Mouse (Mus musculus) liver, embryonic 16.5 days (tissue): Measurements from ENCODE around the gene 4930432K21Rik. TPM values are rescaled to one million over a fixed set of nuclear protein-coding genes. Genes with fewer than 3 reads are reported as not detected.

Experiments
- ATAC-seq: fragments of 200-750 bp; cut with Nextera tagmentation; 2 replicates; pipeline ENCODE4 v1.8.0; 2017; ENCODE audit warnings: low read depth, mild to moderate bottlenecking, moderate number of reproducible peaks, moderate library complexity
- H3K27ac ChIP-seq: fragments of 300-500 bp; sonication (generic); 2 replicates; pipeline ENCODE4 v1.5.1; 2014; ENCODE audit warnings: mild to moderate bottlenecking, low read length
- H3K27me3 ChIP-seq: fragments of 300-500 bp; sonication (generic); 2 replicates; pipeline ENCODE4 v1.6.1; 2014; ENCODE audit warnings: low read depth, low read length, mixed read lengths; ENCODE audit not compliant: control insufficient read depth, insufficient read depth
- H3K36me3 ChIP-seq: fragments of 300-500 bp; sonication (generic); 2 replicates; pipeline ENCODE4 v1.6.1; 2014; ENCODE audit warnings: mild to moderate bottlenecking; ENCODE audit not compliant: control insufficient read depth, insufficient read depth
- H3K4me1 ChIP-seq: fragments of 300-500 bp; sonication (generic); 2 replicates; pipeline ENCODE4 v1.6.1; 2014; ENCODE audit warnings: low read depth, low read length, mixed read lengths; ENCODE audit not compliant: control insufficient read depth
- H3K4me2 ChIP-seq: fragments of 300-500 bp; sonication (generic); 2 replicates; pipeline ENCODE4 v1.6.1; 2014; ENCODE audit warnings: low read depth, low read length, mixed read lengths
- H3K4me3 ChIP-seq: fragments of 300-500 bp; sonication (generic); 2 replicates; pipeline ENCODE4 v1.5.1; 2014; ENCODE audit warnings: low read depth, mild to moderate bottlenecking, low read length
- H3K9ac ChIP-seq: fragments of 300-500 bp; sonication (generic); 2 replicates; pipeline ENCODE4 v1.6.1; 2014; ENCODE audit warnings: low read depth, low read length
- H3K9me3 ChIP-seq: fragments of 300-500 bp; sonication (generic); replicated peaks from 2 replicates; pipeline ENCODE4 v1.6.1; 2016; ENCODE audit warnings: low read length; ENCODE audit not compliant: control insufficient read depth
- WGBS: fragments of 180-500 bp; shearing (Covaris S2); extraction: QIAGEN DNeasy Blood & Tissue Kit; methylation state at CpG from one replicate; pipeline ENCODE4 v1.1.7; 2014; ENCODE audit not compliant: insufficient replicate concordance; 5-methylcytosine and 5-hydroxymethylcytosine counted together
- polyA plus RNA-seq: library from polyadenylated mRNA; unstranded; fragments of >200 nt; fragmentation: Nextera tagmentation; extraction: Ambion mirVana; gene quantifications from 2 replicates; pipeline ENCODE4 v1.2.1, GENCODE M21; 2015

Gene 4930432K21Rik
- polyA plus RNA-seq, 1 experiment from 2014 or later = 0.26 TPM

DNA sequence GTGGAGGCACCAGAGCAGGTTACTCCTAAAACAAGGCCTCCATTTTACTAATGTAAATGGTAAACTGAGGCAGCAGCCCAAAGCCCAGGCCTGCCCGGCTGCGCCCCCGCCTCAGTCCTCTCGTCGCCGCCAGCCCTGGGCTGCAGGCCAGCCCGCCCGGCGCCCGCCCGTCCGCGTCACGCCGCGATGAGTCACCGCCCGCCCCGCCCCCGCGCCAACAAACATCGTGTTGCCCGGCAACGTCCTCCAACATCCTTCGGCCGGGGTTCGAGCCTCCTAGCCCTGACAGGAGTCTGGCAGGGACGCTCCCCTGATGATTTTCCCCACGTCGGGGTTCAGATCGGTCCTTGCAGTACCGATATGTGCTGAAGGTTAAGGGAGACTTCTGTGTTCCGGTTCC is 44.7 kb downstream of the 4930432K21Rik start:
- peak overlapping the region; percentile 48 for H3K4me3 ChIP-seq
- peak overlapping the region; percentile 34; the same call in 1 of the 2 replicates for H3K27ac ChIP-seq
- WGBS = 2% methylated on average over 31 of the region's 33 CpGs
- no peaks in the 10 kb centered on the region for H3K9me3 ChIP-seq
- peak overlapping the region; percentile 65 for H3K4me2 ChIP-seq
- ATAC-seq = peak; percentile 69
- no peaks in the 10 kb centered on the region for H3K36me3 ChIP-seq
- H3K9ac ChIP-seq = peak overlapping the region; percentile 13
- H3K27me3 ChIP-seq = peaks cover 4% of the 10 kb centered on the region; the same call in 1 of the 2 replicates
- H3K4me1 ChIP-seq = peaks cover 18% of the 10 kb centered on the region

DNA sequence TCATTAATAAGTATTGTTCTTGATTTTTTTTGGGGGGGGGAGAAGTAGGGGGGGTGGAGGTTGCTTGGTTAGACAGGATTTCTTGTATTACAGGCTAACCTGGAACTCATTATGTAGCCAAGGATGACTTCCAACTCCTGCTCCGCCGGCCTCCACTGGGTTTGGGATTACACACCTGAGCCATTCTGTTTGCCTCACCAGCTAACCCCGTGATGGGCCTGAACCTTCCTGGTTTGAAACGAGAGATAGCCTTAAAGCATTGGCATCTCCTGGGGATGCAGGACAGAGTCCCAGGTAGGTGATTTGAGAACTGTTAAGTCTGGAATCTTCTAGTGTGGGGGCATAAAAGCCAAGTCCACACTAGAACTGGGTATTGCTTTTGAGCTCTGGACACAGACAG is 45.3 kb downstream of the 4930432K21Rik start:
- ATAC-seq = no peak
- Histone ChIP-seq H3K36me3 (no peaks in the 10 kb centered on the region), H3K9me3 (no peaks in the 10 kb centered on the region), H3K4me2 (no peak overlapping the region), H3K4me1 (peaks cover 24% of the 10 kb centered on the region), H3K27ac (no peak overlapping the region), H3K4me3 (no peak overlapping the region), H3K27me3 (peaks cover 4% of the 10 kb centered on the region; the same call in 1 of the 2 replicates), H3K9ac (no peak overlapping the region)
- 69% methylated on average over 4 of the region's 4 CpGs for WGBS

DNA sequence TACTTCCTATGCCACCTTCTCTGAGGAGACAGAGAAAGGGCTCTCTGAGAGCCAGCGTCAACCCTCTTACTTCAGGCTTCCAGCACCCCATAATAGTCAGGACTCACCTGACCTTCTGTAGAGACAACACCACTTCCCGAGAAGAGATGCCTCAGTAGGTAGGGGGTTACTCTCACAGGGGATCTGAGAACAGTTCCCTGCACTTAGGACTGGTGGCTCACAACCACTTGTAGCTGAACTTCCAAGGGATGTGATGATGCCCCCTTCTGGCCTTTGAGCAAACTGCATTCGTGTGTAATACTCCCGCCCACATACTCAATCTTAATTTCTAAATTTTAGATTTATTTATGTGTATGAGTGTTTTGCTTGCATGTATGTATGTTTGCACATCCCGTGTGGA is 45.7 kb downstream of the 4930432K21Rik start:
- Histone ChIP-seq H3K4me3 (no peak overlapping the region), H3K4me2 (no peak overlapping the region), H3K36me3 (no peaks in the 10 kb centered on the region), H3K4me1 (peaks cover 28% of the 10 kb centered on the region), H3K9ac (no peak overlapping the region), H3K27me3 (peaks cover 4% of the 10 kb centered on the region; the same call in 1 of the 2 replicates), H3K9me3 (no peaks in the 10 kb centered on the region), H3K27ac (no peak overlapping the region)
- 54% methylated on average over 5 of the region's 5 CpGs for WGBS
- ATAC-seq = no peak

DNA sequence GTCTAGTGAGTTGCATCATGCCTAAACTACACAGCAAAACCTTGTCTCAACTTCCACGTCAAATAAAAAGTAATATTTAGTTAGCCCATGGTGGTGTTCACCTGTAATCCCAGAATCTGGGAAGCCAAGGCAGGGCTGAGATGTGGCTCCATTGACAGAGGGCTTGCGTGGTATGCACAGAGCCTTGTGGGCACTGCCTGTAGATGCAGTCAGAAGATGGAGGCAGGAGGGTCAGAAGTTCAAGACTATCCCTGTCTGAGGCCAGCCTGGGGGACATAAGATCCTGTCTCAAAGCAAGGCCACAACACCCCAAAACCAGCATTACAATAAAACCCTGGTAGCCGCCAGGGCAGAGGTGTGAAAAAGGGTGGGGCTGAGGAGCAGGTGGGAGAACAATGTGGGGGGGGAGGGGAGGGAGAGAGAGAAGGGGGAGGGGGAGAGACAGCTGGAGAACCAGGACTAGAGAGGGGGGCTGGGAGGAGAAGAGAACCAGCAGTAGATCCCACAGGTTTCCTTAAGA is 46.5 kb downstream of the 4930432K21Rik start:
- Histone ChIP-seq H3K4me2 (no peak overlapping the region), H3K36me3 (no peaks in the 10 kb centered on the region), H3K9me3 (no peaks in the 10 kb centered on the region), H3K4me1 (peaks cover 32% of the 10 kb centered on the region), H3K27me3 (peaks cover 4% of the 10 kb centered on the region; the same call in 1 of the 2 replicates), H3K9ac (no peak overlapping the region), H3K27ac (no peak overlapping the region), H3K4me3 (no peak overlapping the region)
- ATAC-seq = no peak
- 61% methylated on average over 3 of the region's 3 CpGs for WGBS

DNA sequence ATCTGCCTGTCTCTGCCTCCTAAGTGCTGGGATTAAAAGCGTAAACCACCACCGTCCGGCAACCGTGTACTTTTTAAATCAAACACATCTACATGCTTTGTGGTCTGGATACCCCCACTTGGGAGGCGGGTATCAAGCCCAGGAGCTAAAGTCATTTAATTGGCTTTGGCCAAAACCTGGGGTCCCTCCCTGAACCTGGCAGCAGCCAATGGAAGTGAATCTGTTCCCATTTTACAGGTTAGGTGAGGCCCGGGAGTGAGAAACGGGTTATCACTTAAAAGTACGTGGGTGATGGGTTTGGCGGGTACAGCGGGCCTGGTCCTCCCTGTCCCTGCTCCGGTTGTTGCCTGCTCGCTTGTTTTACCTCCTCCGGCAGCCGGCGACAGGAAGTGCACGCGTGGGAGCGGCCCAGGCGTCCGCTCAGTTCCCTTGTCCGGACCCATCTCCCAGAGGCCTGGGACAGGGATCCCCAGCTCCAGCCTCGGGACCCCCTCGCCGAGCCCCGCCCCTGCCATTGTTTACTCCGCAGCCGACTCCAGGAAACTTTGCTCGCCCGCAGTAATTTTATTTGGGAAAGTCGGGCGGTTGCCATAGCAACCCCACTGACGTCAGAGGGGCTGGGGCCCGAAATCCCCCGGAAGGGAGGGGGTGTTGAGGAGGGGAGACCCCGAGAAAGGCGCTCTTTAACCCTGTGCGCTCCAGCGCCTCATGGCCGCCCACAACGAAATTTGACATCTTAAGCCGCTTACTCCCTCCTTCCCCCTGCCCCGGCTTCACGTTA is 49.5 kb downstream of the 4930432K21Rik start:
- Histone ChIP-seq H3K4me2 (peak overlapping the region; percentile 81), H3K27me3 (peaks cover 21% of the 10 kb centered on the region), H3K27ac (peak overlapping the region; percentile 68), H3K9ac (peak overlapping the region; percentile 12), H3K36me3 (no peaks in the 10 kb centered on the region), H3K4me1 (peaks cover 45% of the 10 kb centered on the region), H3K4me3 (peak overlapping the region; percentile 53), H3K9me3 (no peaks in the 10 kb centered on the region)
- WGBS = 3% methylated on average over 43 of the region's 43 CpGs
- peak; percentile 9 for ATAC-seq

DNA sequence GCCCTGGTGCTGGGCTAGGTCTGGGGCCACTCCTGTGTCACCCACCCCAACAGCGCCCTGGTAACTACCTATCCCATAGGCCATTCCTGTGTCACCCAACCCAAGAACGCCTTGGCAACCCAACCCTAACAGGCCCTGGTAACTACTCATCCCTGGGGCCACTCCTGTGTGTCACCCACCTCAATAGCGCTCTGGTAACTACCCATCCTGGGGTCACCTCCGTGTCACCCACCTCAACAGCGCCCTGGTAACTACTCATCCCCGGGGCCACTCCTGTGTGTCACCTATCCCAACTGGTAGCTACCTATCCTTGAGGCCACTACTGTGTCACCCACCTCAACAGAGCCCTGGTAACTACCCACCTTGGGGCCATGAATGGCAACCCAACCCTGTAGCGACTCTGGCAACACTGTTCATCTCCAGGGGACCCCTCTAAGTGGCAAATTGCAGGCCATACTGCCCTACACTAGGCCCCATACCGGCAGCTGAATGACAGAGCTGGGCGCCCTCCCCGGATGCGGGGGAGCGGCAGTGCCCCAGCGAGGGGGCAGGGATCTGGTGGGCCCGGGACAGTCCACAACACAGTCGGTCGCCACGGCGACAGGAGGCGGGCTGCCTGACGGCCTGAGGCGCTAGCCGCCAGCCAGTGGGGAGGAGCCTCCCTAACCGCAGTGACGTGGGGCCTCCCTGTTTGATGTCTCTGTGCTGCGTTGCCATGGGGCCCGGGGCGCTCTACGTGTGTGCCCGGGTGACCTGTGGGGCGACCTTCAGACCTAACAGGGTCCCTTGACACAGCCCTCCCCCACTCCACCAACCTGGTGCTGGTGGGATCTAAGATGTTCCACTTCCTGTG is 50.3 kb downstream of the 4930432K21Rik start:
- peak overlapping the region; percentile 81 for H3K4me2 ChIP-seq

DNA sequence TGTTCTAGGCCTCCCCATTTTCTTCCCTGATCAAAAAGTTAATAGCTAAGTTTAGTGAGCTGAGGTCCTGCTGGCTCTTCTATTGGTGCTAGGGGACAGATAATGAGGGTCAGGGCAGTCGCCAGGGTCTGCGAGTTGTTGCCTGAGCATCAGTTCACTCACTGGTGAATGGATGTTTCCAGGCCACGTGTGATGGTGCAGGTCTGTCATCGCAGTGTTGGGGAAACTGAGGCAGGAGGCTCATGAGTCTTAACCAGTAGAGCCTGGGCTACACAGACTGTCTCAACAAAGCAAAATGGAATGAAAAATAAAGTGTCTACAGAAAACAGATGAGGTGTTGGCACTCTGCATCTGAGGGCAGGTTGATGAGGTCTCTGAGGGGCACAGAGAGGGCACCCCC is 51.0 kb downstream of the 4930432K21Rik start:
- H3K4me3 ChIP-seq = no peak overlapping the region; the same call in 1 of the 2 replicates
- no peak for ATAC-seq
- H3K36me3 ChIP-seq = no peaks in the 10 kb centered on the region
- peak overlapping the region; percentile 68; the same call in 1 of the 2 replicates for H3K27ac ChIP-seq
- H3K9me3 ChIP-seq = no peaks in the 10 kb centered on the region
- peaks cover 28% of the 10 kb centered on the region for H3K27me3 ChIP-seq
- peak overlapping the region; percentile 81; the same call in 1 of the 2 replicates for H3K4me2 ChIP-seq
- WGBS = 26% methylated on average over 4 of the region's 4 CpGs
- H3K4me1 ChIP-seq = peaks cover 42% of the 10 kb centered on the region
- no peak overlapping the region for H3K9ac ChIP-seq

More for the DNA sequence above, 50.3 kb downstream of the 4930432K21Rik start:
- Histone ChIP-seq H3K27me3 (peaks cover 24% of the 10 kb centered on the region), H3K36me3 (no peaks in the 10 kb centered on the region), H3K27ac (peak overlapping the region; percentile 68), H3K9ac (peak overlapping the region; percentile 12), H3K4me3 (peak overlapping the region; percentile 53), H3K4me1 (peaks cover 41% of the 10 kb centered on the region), H3K9me3 (no peaks in the 10 kb centered on the region)
- peak; percentile 83 for ATAC-seq
- 2% methylated on average over 30 of the region's 30 CpGs for WGBS

DNA sequence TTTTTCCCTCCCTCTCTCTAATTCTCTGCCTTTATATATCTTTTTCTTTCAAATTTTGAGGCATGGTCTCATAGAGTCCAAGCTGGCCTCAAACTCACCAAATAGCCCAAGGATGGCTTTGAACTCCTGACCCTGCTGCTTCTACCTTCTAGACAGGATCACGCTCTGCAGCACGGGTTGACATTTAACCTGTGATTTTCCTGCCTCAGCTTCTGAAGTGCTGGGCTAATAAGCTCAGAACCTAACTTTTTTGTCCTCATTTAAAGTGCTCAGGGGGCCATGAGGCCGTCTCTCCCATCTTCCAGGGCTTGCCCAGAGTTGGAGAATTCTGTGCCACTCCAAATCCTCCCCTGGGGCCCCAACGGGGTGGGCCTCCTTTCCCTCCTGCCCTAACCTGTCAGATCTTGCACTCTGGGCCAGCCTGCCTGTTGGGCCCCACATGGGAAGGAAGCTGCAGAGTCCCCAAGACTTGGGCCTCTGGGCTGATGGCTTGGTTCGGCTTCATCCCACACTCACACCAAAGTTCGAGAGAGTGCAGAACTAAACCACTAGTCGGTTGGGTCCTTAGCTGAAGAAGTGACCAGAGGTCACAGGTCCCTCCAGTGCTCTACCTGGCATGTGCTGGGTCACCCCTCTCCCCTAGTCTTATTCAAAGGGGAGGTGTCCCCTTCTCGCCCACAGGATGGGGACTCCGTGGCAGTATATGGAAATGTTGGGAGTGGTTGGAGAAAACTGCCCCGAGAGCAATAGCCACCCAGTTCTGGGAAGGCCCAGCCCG is 51.7 kb downstream of the 4930432K21Rik start:
- no peak overlapping the region for H3K4me2 ChIP-seq
- H3K4me1 ChIP-seq = peaks cover 42% of the 10 kb centered on the region
- H3K9ac ChIP-seq = no peak overlapping the region
- H3K4me3 ChIP-seq = no peak overlapping the region
- WGBS = 36% methylated on average over 11 of the region's 11 CpGs
- H3K9me3 ChIP-seq = no peaks in the 10 kb centered on the region
- H3K36me3 ChIP-seq = no peaks in the 10 kb centered on the region
- H3K27ac ChIP-seq = no peak overlapping the region
- peaks cover 28% of the 10 kb centered on the region for H3K27me3 ChIP-seq
- ATAC-seq = no peak
